ENCODE assay signal across 8 mouse cellular contexts in genomic region chr5:114690633-114691567, GRCm38 (mm10). TPM values are rescaled to one million over a fixed set of nuclear protein-coding genes. Genes with fewer than 3 reads are reported as not detected.
DNase-seq lines count a peak whose midpoint lies in the region; ATAC-seq and TF ChIP-seq lines count a peak whose summit lies in the region.

Gene Gltp, minus strand, starts transcription at chr5:114690984.

- peak; percentile 99 for DNase-seq in G1E (ENCODE audit: low spot score)
- DNase-seq in cerebellum, adult 2 months = peak; percentile 93 to 95
- peak; percentile 87 for DNase-seq in forelimb bud, embryonic 11.5 days (ENCODE audit: low read depth, low spot score)
- DNase-seq in layer of hippocampus, adult 9-10 months (ENCODE audit: low spot score) = peak; percentile 75
- peak; percentile 79 for DNase-seq in ovary, postnatal 10 days (ENCODE audit: low spot score)
- DNase-seq in thymus, postnatal 10 days (ENCODE audit: low spot score in 2 of 2) = peak; percentile 93 to 97

- peak within 1 kb of the TSS; percentile 95 for H3K4me2 ChIP-seq in lung, embryonic 16.5 days (ENCODE audit: low read depth, low read length)

- peaks cover 30% of the 10 kb centered on the region for H3K27me3 ChIP-seq in G1E (ENCODE audit: insufficient read depth, low read length)
- no peaks in the 10 kb centered on the region for H3K27me3 ChIP-seq in cerebellum, adult 2 months (ENCODE audit: control insufficient read depth, insufficient read depth, low read length)
- 0 out of 2 replicates have a peak, but pooled peaks cover 2% of the 10 kb centered on the region for H3K27me3 ChIP-seq in lung, embryonic 16.5 days (ENCODE audit: control insufficient read depth, insufficient read depth, low read depth, low read length)

- WGBS in cerebellum, adult 2 months = 3% methylated on average over 75 of the region's 75 CpGs
- 5% methylated on average over 62 of the region's 75 CpGs for WGBS in lung, embryonic 16.5 days

- peak; percentile 86 for ATAC-seq in G1E (ENCODE audit: extremely low read depth, insufficient number of reproducible peaks, low FRiP score, poor library complexity, severe bottlenecking)
- peak; percentile 88 to 93 for ATAC-seq in hematopoietic stem cell, adult 5-6 weeks (replicated peaks in 1 of 2; ENCODE audit: insufficient read depth in 1 of 2, low FRiP score in 2 of 2, low TSS enrichment in 1 of 2, low read depth in 1 of 2, poor library complexity in 2 of 2, severe bottlenecking in 2 of 2)
- ATAC-seq in lung, embryonic 16.5 days (ENCODE audit: low read depth) = peak; percentile 97

- peaks cover 20% of the 10 kb centered on the region for H3K36me3 ChIP-seq in G1E (replicated peaks)
- H3K36me3 ChIP-seq in lung, embryonic 16.5 days (ENCODE audit: control insufficient read depth, insufficient read depth, low read length) = no peaks in the 10 kb centered on the region

- no peak for TF ChIP-seq CTCF in G1E (IDR thresholded peaks at IDR 0.05; ENCODE audit: low read depth, low read length)
- TF ChIP-seq CTCF in cerebellum, adult 2 months (IDR thresholded peaks at IDR 0.05; ENCODE audit: borderline replicate concordance, insufficient read depth, low read depth, low read length) = no peak

- peak within 1 kb of the TSS; percentile 86 for H3K9ac ChIP-seq in lung, embryonic 16.5 days (ENCODE audit: low read length)

- H3K4me1 ChIP-seq in G1E (ENCODE audit: insufficient read depth, low read depth, low read length) = peaks cover 47% of the 10 kb centered on the region
- H3K4me1 ChIP-seq in cerebellum, adult 2 months (ENCODE audit: control insufficient read depth, insufficient read depth, low read length) = peaks cover 18% of the 10 kb centered on the region
- H3K4me1 ChIP-seq in lung, embryonic 16.5 days (replicated peaks; ENCODE audit: control insufficient read depth, insufficient read depth, low read length) = peaks cover 9% of the 10 kb centered on the region

- H3K9me3 ChIP-seq in G1E (replicated peaks) = no peaks in the 10 kb centered on the region
- H3K9me3 ChIP-seq in lung, embryonic 16.5 days (ENCODE audit: control insufficient read depth, low read length) = no peaks in the 10 kb centered on the region

- H3K4me3 ChIP-seq in G1E (ENCODE audit: low read depth, low read length) = peak within 1 kb of the TSS; percentile 87
- peak within 1 kb of the TSS; percentile 80 for H3K4me3 ChIP-seq in cerebellum, adult 2 months (replicated peaks; ENCODE audit: insufficient read depth, low read depth, low read length)
- peak within 1 kb of the TSS; percentile 76 for H3K4me3 ChIP-seq in lung, embryonic 16.5 days (ENCODE audit: low read length)

- TF ChIP-seq POLR2A in cerebellum, adult 2 months (IDR thresholded peaks at IDR 0.05; ENCODE audit: borderline replicate concordance, insufficient read depth, low read length) = peak; percentile 53; the same call in 1 of the 2 replicates

- peak within 1 kb of the TSS; percentile 85 for H3K27ac ChIP-seq in cerebellum, adult 2 months (ENCODE audit: insufficient read depth, low read length)
- H3K27ac ChIP-seq in lung, embryonic 16.5 days (ENCODE audit: low read length) = peak within 1 kb of the TSS; percentile 67

RNA-seq across cellular contexts. Expression of gene Gltp, which starts in this region (rescaled TPM):
- total RNA-seq in G1E (2014; fragmentation: Nextera tagmentation) = 84.4 and 85.0 TPM in 2 replicates
- 34.6 and 34.7 TPM in 2 replicates for total RNA-seq in G1E (2017)
- polyA plus RNA-seq in G1E (2012) = 40.1 and 48.0 TPM in 2 replicates
- polyA plus RNA-seq in cerebellum, adult 2 months (2012; rRNA removed) = 79.3 and 87.5 TPM in 2 replicates
- 68.2 and 75.9 TPM in 2 replicates for total RNA-seq in hematopoietic stem cell, adult 5-6 weeks (2017)
- polyA plus RNA-seq in lung, embryonic 16.5 days (2015; fragmentation: Nextera tagmentation; extraction: Ambion mirVana) = 104 and 105 TPM in 2 replicates

Comparison
In these comparisons a context has a peak if more than half of its experiments do, and no peak if none do; other contexts are left out.
1. Peak in every context shown above with its lines: DNase-seq, ATAC-seq, H3K4me3 ChIP-seq and H3K27ac ChIP-seq.